Mouse (Mus musculus): ENCODE data around the gene 4930412O13Rik. TPM values are rescaled to one million over a fixed set of nuclear protein-coding genes. Genes with fewer than 3 reads are reported as not detected.
A peak's percentile ranks its signal among the peaks of the same experiment; 100 is the strongest.

4930412O13Rik gene
- polyA plus RNA-seq, 1 experiment from 2014 or later = not detected

GRCm38 (mm10) chr2:9882371-9882925 is 1.4 kb downstream of the 4930412O13Rik start:
- H3K27me3 ChIP-seq = peaks cover 76% of the 10 kb centered on the region
- peaks cover 44% of the 10 kb centered on the region for H3K4me1 ChIP-seq
- H3K36me3 ChIP-seq = no peaks in the 10 kb centered on the region
- no peak overlapping the region for H3K27ac ChIP-seq (replicated peaks)
- H3K9me3 ChIP-seq = no peaks in the 10 kb centered on the region
- no peak overlapping the region; the same call in 1 of the 2 replicates for H3K4me3 ChIP-seq
- H3K4me2 ChIP-seq (replicated peaks) = peak overlapping the region; percentile 16
- H3K9ac ChIP-seq (replicated peaks) = no peak overlapping the region
- under 1% methylated on average over 39 of the region's 39 CpGs for WGBS
- ATAC-seq (replicated peaks) = no peak

- Histone ChIP-seq H3K4me2 (replicated peaks) (peak overlapping the region; percentile 16; the same call in 1 of the 2 replicates), H3K9me3 (no peaks in the 10 kb centered on the region), H3K4me1 (peaks cover 39% of the 10 kb centered on the region), H3K36me3 (no peaks in the 10 kb centered on the region), H3K27ac (replicated peaks) (no peak overlapping the region), H3K27me3 (peaks cover 77% of the 10 kb centered on the region), H3K9ac (replicated peaks) (no peak overlapping the region), H3K4me3 (no peak overlapping the region)
- under 1% methylated on average over 43 of the region's 43 CpGs for WGBS
- ATAC-seq (replicated peaks) = no peak
Measured at GRCm38 (mm10) chr2:9882926-9883802, 2.1 kb downstream of the 4930412O13Rik start.

- no peak for ATAC-seq (replicated peaks)
- Histone ChIP-seq H3K36me3 (no peaks in the 10 kb centered on the region), H3K4me3 (no peak overlapping the region), H3K9ac (replicated peaks) (no peak overlapping the region), H3K27me3 (peaks cover 75% of the 10 kb centered on the region), H3K9me3 (no peaks in the 10 kb centered on the region), H3K4me1 (peaks cover 31% of the 10 kb centered on the region), H3K4me2 (replicated peaks) (no peak overlapping the region), H3K27ac (replicated peaks) (no peak overlapping the region)
- WGBS = under 1% methylated on average over 27 of the region's 27 CpGs
Measured at GRCm38 (mm10) chr2:9883803-9884532, 2.9 kb downstream of the 4930412O13Rik start.

GRCm38 (mm10) chr2:9884533-9885216 is 3.6 kb downstream of the 4930412O13Rik start:
- Histone ChIP-seq H3K4me3 (no peak overlapping the region), H3K9me3 (no peaks in the 10 kb centered on the region), H3K4me1 (peaks cover 30% of the 10 kb centered on the region), H3K27me3 (peaks cover 75% of the 10 kb centered on the region), H3K4me2 (replicated peaks) (no peak overlapping the region), H3K36me3 (no peaks in the 10 kb centered on the region), H3K27ac (replicated peaks) (no peak overlapping the region), H3K9ac (replicated peaks) (no peak overlapping the region)
- ATAC-seq (replicated peaks) = no peak
- 2% methylated on average over 15 of the region's 15 CpGs for WGBS

GRCm38 (mm10) chr2:9885217-9885770 is 4.2 kb downstream of the 4930412O13Rik start:
- Histone ChIP-seq H3K27me3 (peaks cover 75% of the 10 kb centered on the region), H3K27ac (replicated peaks) (no peak overlapping the region), H3K4me1 (peaks cover 30% of the 10 kb centered on the region), H3K4me3 (no peak overlapping the region), H3K4me2 (replicated peaks) (no peak overlapping the region), H3K9me3 (no peaks in the 10 kb centered on the region), H3K9ac (replicated peaks) (no peak overlapping the region), H3K36me3 (no peaks in the 10 kb centered on the region)
- under 1% methylated on average over 14 of the region's 14 CpGs for WGBS
- no peak for ATAC-seq (replicated peaks)

- Histone ChIP-seq H3K9ac (replicated peaks) (no peak overlapping the region), H3K4me1 (peaks cover 27% of the 10 kb centered on the region), H3K27ac (replicated peaks) (no peak overlapping the region), H3K27me3 (peaks cover 76% of the 10 kb centered on the region), H3K4me2 (replicated peaks) (no peak overlapping the region), H3K36me3 (no peaks in the 10 kb centered on the region), H3K4me3 (no peak overlapping the region), H3K9me3 (no peaks in the 10 kb centered on the region)
- no peak for ATAC-seq (replicated peaks)
- 4% methylated on average over 3 of the region's 3 CpGs for WGBS
Measured at GRCm38 (mm10) chr2:9886031-9886430, 5.0 kb downstream of the 4930412O13Rik start.

GRCm38 (mm10) chr2:9886921-9887610 is 6.0 kb downstream of the 4930412O13Rik start:
- Histone ChIP-seq H3K9ac (replicated peaks) (no peak overlapping the region), H3K36me3 (no peaks in the 10 kb centered on the region), H3K27ac (replicated peaks) (no peak overlapping the region), H3K4me3 (no peak overlapping the region), H3K4me1 (peaks cover 19% of the 10 kb centered on the region), H3K4me2 (replicated peaks) (no peak overlapping the region), H3K27me3 (peaks cover 73% of the 10 kb centered on the region), H3K9me3 (no peaks in the 10 kb centered on the region)
- 2% methylated on average over 7 of the region's 7 CpGs for WGBS
- ATAC-seq (replicated peaks) = no peak

GRCm38 (mm10) chr2:9887636-9888035 is 6.6 kb downstream of the 4930412O13Rik start:
- peaks cover 74% of the 10 kb centered on the region for H3K27me3 ChIP-seq
- peaks cover 14% of the 10 kb centered on the region; the same call in 1 of the 2 replicates for H3K4me1 ChIP-seq
- H3K36me3 ChIP-seq = no peaks in the 10 kb centered on the region
- no peaks in the 10 kb centered on the region for H3K9me3 ChIP-seq
- 0% methylated on average over 7 of the region's 7 CpGs for WGBS
- no peak overlapping the region for H3K4me2 ChIP-seq (replicated peaks)
- H3K9ac ChIP-seq (replicated peaks) = no peak overlapping the region
- no peak for ATAC-seq (replicated peaks)
- H3K27ac ChIP-seq (replicated peaks) = no peak overlapping the region
- no peak overlapping the region for H3K4me3 ChIP-seq

- WGBS = under 1% methylated on average over 30 of the region's 30 CpGs
- peaks cover 83% of the 10 kb centered on the region for H3K27me3 ChIP-seq
- 0 out of 2 replicates have a peak, but pooled peaks have one; percentile 46 for ATAC-seq (replicated peaks)
- no peaks in the 10 kb centered on the region for H3K36me3 ChIP-seq
- H3K9ac ChIP-seq (replicated peaks) = no peak within 1 kb of the TSS
- H3K27ac ChIP-seq (replicated peaks) = no peak within 1 kb of the TSS
- no peak within 1 kb of the TSS for H3K4me2 ChIP-seq (replicated peaks)
- no peaks in the 10 kb centered on the region for H3K9me3 ChIP-seq
- H3K4me3 ChIP-seq = no peak within 1 kb of the TSS
- H3K4me1 ChIP-seq = peaks cover 9% of the 10 kb centered on the region; the same call in 1 of the 2 replicates
Measured at GRCm38 (mm10) chr2:9888913-9889650, 8.0 kb downstream of the 4930412O13Rik start, which contains the start of gene 9230102O04Rik. TSS of gene 9230102O04Rik (minus strand) at chr2:9889540.

GRCm38 (mm10) chr2:9889651-9890183 is 8.7 kb downstream of the 4930412O13Rik start, which contains the start of gene Gata3:
TSS of gene Gata3 (minus strand) at chr2:9890034.
- Histone ChIP-seq H3K9me3 (no peaks in the 10 kb centered on the region), H3K27me3 (peaks cover 84% of the 10 kb centered on the region), H3K4me1 (peaks cover 8% of the 10 kb centered on the region), H3K9ac (replicated peaks) (no peak within 1 kb of the TSS), H3K36me3 (no peaks in the 10 kb centered on the region), H3K27ac (replicated peaks) (no peak within 1 kb of the TSS), H3K4me2 (replicated peaks) (no peak within 1 kb of the TSS), H3K4me3 (no peak within 1 kb of the TSS)
- WGBS = under 1% methylated on average over 23 of the region's 23 CpGs
- ATAC-seq (replicated peaks) = 0 out of 2 replicates have a peak, but pooled peaks have one; percentile 1

Measured in forebrain, embryonic 15.5 days (tissue).